Mouse (Mus musculus): ENCODE measurements at regions not wholly inside any gene's neighbourhood (a gene's known extent, or its start where the extent isn't known, plus 50 kb on each side); places are given as distances from the start of the nearest gene placed in this dataset.

DNA sequence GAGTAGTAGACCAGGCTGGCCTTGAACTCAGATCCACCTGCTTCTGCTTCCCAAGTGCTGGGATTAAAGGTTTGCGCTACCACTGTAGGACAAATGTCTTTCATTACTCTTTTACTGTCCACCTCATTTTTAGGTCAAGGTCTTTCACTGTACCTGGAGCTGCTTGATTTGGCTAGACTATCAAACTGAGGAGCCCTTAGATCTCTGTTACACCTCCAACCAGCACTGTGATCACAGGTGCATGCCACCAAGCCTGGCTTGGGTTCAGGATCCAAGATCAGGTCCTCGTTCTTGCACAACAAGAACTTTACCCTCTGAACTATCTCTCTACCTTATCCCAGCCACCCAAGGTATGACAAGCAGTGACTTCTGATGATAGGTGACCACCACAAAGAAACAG lies 80.5 kb upstream of the Npvf start:
- no peak for TF ChIP-seq CTCF (IDR thresholded peaks at IDR 0.05)
- no peak for TF ChIP-seq EP300 (IDR thresholded peaks at IDR 0.05)
- no peaks in the 10 kb centered on the region for H3K9me3 ChIP-seq (ENCODE audit: low read length)
- no peak overlapping the region for H3K4me2 ChIP-seq (replicated peaks; ENCODE audit: low read depth, low read length)
- no peaks in the 10 kb centered on the region for H3K36me3 ChIP-seq (ENCODE audit: insufficient read depth, low read length)
- H3K27ac ChIP-seq (ENCODE audit: low read length) = no peak overlapping the region
- H3K4me1 ChIP-seq (ENCODE audit: insufficient read depth, low read depth, low read length) = no peaks in the 10 kb centered on the region
- H3K27me3 ChIP-seq (replicated peaks; ENCODE audit: insufficient read depth, low read length) = no peaks in the 10 kb centered on the region
- 88% methylated on average over 2 of the region's 2 CpGs for WGBS
- no peak overlapping the region for H3K9ac ChIP-seq (replicated peaks; ENCODE audit: low read depth)
- H3K4me3 ChIP-seq (ENCODE audit: low read depth, low read length) = no peak overlapping the region
- DNase-seq (ENCODE audit: low spot score) (no peak), ATAC-seq (no peak)

DNA sequence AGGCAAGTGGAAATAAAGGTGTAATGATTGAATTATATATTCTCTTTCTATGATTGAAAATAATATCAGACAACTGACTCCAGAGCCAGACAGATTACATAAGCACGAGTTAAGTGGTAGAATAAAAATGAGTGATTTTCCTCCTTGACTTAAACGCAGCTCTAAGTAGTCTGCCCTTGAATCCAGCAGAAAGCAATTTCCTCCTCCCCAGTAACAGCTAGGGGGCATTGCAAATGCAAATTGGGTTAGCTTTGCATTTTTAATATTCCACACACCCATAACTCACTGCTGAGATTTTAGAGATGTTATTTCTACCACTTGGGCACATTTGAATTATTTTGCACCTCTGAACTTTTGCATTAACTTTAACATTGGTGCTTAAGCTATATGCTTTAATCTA lies 81.6 kb upstream of the Npvf start:
- Histone ChIP-seq H3K9ac (replicated peaks; ENCODE audit: low read depth) (no peak overlapping the region), H3K9me3 (ENCODE audit: low read length) (no peaks in the 10 kb centered on the region), H3K4me3 (ENCODE audit: low read depth, low read length) (no peak overlapping the region), H3K4me1 (ENCODE audit: insufficient read depth, low read depth, low read length) (no peaks in the 10 kb centered on the region), H3K36me3 (ENCODE audit: insufficient read depth, low read length) (no peaks in the 10 kb centered on the region), H3K27ac (ENCODE audit: low read length) (no peak overlapping the region), H3K27me3 (replicated peaks; ENCODE audit: insufficient read depth, low read length) (no peaks in the 10 kb centered on the region), H3K4me2 (replicated peaks; ENCODE audit: low read depth, low read length) (no peak overlapping the region)
- no peak for DNase-seq (ENCODE audit: low spot score)
- WGBS = 50% methylated on average over 2 of the region's 2 CpGs
- ATAC-seq = no peak
- TF ChIP-seq EP300 (IDR thresholded peaks at IDR 0.05) = no peak
- TF ChIP-seq CTCF (IDR thresholded peaks at IDR 0.05) = no peak

DNA sequence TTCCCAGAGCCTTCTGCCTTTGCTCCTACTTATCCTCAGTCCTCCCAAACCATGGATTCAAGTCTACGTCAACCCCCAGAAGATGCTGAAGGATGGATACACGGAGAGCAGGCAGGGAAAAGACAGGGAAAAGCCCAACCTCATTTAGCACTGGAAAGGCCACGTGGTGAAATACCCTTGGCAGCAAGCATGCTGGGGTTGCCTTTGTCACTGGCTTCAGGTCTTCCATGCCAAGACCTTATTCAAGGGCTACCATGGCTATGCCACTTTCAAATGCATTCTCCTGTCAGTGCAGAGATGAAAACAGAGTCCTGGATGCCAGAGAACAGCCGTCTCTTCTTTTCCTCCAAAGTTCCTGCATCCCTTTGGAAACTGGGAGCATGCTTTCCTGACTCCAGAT lies 87.8 kb upstream of the Npvf start:
- DNase-seq (ENCODE audit: low spot score) (no peak), ATAC-seq (no peak)
- TF ChIP-seq CTCF (IDR thresholded peaks at IDR 0.05) = no peak
- TF ChIP-seq EP300 (IDR thresholded peaks at IDR 0.05) = no peak
- H3K27me3 ChIP-seq (replicated peaks; ENCODE audit: insufficient read depth, low read length) = no peaks in the 10 kb centered on the region
- H3K4me1 ChIP-seq (ENCODE audit: insufficient read depth, low read depth, low read length) = no peaks in the 10 kb centered on the region
- WGBS = 66% methylated on average over 4 of the region's 4 CpGs
- H3K36me3 ChIP-seq (ENCODE audit: insufficient read depth, low read length) = no peaks in the 10 kb centered on the region
- no peak overlapping the region for H3K9ac ChIP-seq (replicated peaks; ENCODE audit: low read depth)
- no peak overlapping the region for H3K4me3 ChIP-seq (ENCODE audit: low read depth, low read length)
- H3K9me3 ChIP-seq (ENCODE audit: low read length) = no peaks in the 10 kb centered on the region
- no peak overlapping the region for H3K4me2 ChIP-seq (replicated peaks; ENCODE audit: low read depth, low read length)
- no peak overlapping the region for H3K27ac ChIP-seq (ENCODE audit: low read length)

- Histone ChIP-seq H3K9me3 (ENCODE audit: low read length) (no peaks in the 10 kb centered on the region), H3K27me3 (replicated peaks; ENCODE audit: insufficient read depth, low read length) (no peaks in the 10 kb centered on the region), H3K4me2 (replicated peaks; ENCODE audit: low read depth, low read length) (no peak overlapping the region), H3K36me3 (ENCODE audit: insufficient read depth, low read length) (no peaks in the 10 kb centered on the region), H3K4me1 (ENCODE audit: insufficient read depth, low read depth, low read length) (no peaks in the 10 kb centered on the region), H3K27ac (ENCODE audit: low read length) (no peak overlapping the region), H3K4me3 (ENCODE audit: low read depth, low read length) (no peak overlapping the region), H3K9ac (replicated peaks; ENCODE audit: low read depth) (no peak overlapping the region)
- ATAC-seq = no peak
- WGBS = 36% methylated on average over 6 of the region's 6 CpGs
- no peak for DNase-seq (ENCODE audit: low spot score)
- no peak for TF ChIP-seq EP300 (IDR thresholded peaks at IDR 0.05)
Observed at GRCm38 (mm10) chr6:50744462-50745166, 90.4 kb upstream of the Npvf start.

DNA sequence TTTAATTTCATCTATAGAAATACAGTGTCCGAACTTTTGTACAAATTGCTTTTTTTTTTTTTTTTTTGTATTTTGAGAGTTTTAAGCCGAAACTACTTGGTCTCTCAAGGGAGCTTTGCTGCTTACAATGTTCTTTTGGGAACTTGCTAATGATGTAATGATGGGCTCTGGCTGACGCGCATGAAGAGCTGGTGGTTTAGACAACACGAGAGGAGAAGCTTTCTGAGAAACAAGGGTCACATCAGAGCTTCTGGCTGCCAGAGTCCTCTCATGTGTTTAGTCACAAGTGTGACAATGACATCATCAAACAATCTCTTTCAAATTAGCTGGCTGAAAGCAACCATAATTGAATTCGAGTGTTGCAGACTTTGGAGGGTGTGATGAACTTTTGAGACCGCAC lies 98.9 kb upstream of the Npvf start:
- H3K4me1 ChIP-seq (ENCODE audit: insufficient read depth, low read depth, low read length) = no peaks in the 10 kb centered on the region
- no peaks in the 10 kb centered on the region for H3K36me3 ChIP-seq (ENCODE audit: insufficient read depth, low read length)
- ATAC-seq (peak; percentile 47; the same call in 1 of the 2 replicates), DNase-seq (ENCODE audit: low spot score) (peak; percentile 14)
- no peaks in the 10 kb centered on the region for H3K27me3 ChIP-seq (replicated peaks; ENCODE audit: insufficient read depth, low read length)
- TF ChIP-seq EP300 (IDR thresholded peaks at IDR 0.05) = no peak
- no peak for TF ChIP-seq CTCF (IDR thresholded peaks at IDR 0.05)
- H3K9ac ChIP-seq (replicated peaks; ENCODE audit: low read depth) = no peak overlapping the region
- H3K4me3 ChIP-seq (ENCODE audit: low read depth, low read length) = no peak overlapping the region
- no peak overlapping the region for H3K27ac ChIP-seq (ENCODE audit: low read length)
- 79% methylated on average over 7 of the region's 7 CpGs for WGBS
- H3K4me2 ChIP-seq (replicated peaks; ENCODE audit: low read depth, low read length) = no peak overlapping the region
- no peaks in the 10 kb centered on the region for H3K9me3 ChIP-seq (ENCODE audit: low read length)

- no peaks in the 10 kb centered on the region for H3K9me3 ChIP-seq (ENCODE audit: low read length)
- no peak overlapping the region for H3K9ac ChIP-seq (replicated peaks; ENCODE audit: low read depth)
- H3K27me3 ChIP-seq (replicated peaks; ENCODE audit: insufficient read depth, low read length) = no peaks in the 10 kb centered on the region
- no peaks in the 10 kb centered on the region for H3K4me1 ChIP-seq (ENCODE audit: insufficient read depth, low read depth, low read length)
- ATAC-seq (no peak), DNase-seq (ENCODE audit: low spot score) (no peak)
- H3K36me3 ChIP-seq (ENCODE audit: insufficient read depth, low read length) = no peaks in the 10 kb centered on the region
- no peak for TF ChIP-seq CTCF (IDR thresholded peaks at IDR 0.05)
- TF ChIP-seq EP300 (IDR thresholded peaks at IDR 0.05) = no peak
- WGBS = 83% methylated on average over 12 of the region's 12 CpGs
- no peak overlapping the region for H3K4me3 ChIP-seq (ENCODE audit: low read depth, low read length)
- no peak overlapping the region for H3K27ac ChIP-seq (ENCODE audit: low read length)
- no peak overlapping the region for H3K4me2 ChIP-seq (replicated peaks; ENCODE audit: low read depth, low read length)
Observed at GRCm38 (mm10) chr6:50754786-50755185, 100.5 kb upstream of the Npvf start.

- ATAC-seq = no peak
- TF ChIP-seq CTCF (IDR thresholded peaks at IDR 0.05) (no peak), EP300 (IDR thresholded peaks at IDR 0.05) (peak; percentile 64; the same call in 1 of the 2 replicates)
- Histone ChIP-seq H3K9ac (replicated peaks; ENCODE audit: low read depth) (no peak overlapping the region), H3K27me3 (replicated peaks; ENCODE audit: insufficient read depth, low read length) (no peaks in the 10 kb centered on the region), H3K4me3 (ENCODE audit: low read depth, low read length) (no peak overlapping the region), H3K4me1 (ENCODE audit: insufficient read depth, low read depth, low read length) (no peaks in the 10 kb centered on the region), H3K27ac (ENCODE audit: low read length) (no peak overlapping the region), H3K9me3 (ENCODE audit: low read length) (no peaks in the 10 kb centered on the region), H3K4me2 (replicated peaks; ENCODE audit: low read depth, low read length) (no peak overlapping the region), H3K36me3 (ENCODE audit: insufficient read depth, low read length) (no peaks in the 10 kb centered on the region)
- DNase-seq (ENCODE audit: low spot score) = no peak
- 42% methylated on average over 6 of the region's 6 CpGs for WGBS
Observed at GRCm38 (mm10) chr6:50760367-50760766, 106.1 kb upstream of the Npvf start.

Measured in lung, postnatal 0 days (tissue).